Mouse (Mus musculus): Measurements from ENCODE around the gene Utp6.

GRCm38 (mm10) chr11:79992592-79993355 lies 30.6 kb upstream of the Utp6 start, which contains the start of gene Suz12:
- no peak for TF ChIP-seq CTCF (IDR thresholded peaks at IDR 0.05; ENCODE audit: low read depth, low read length)
- peak; percentile 33; the same call in 1 of the 2 replicates for TF ChIP-seq POLR2A (IDR thresholded peaks at IDR 0.05; ENCODE audit: extremely low read depth, insufficient read depth, low read length)

All from liver, adult 2 months (tissue).